Mouse (Mus musculus) heart, embryonic 14.5 days (tissue): ENCODE results near the gene Mgat4e. TPM values are rescaled to one million over a fixed set of nuclear protein-coding genes. Genes with fewer than 3 reads are reported as not detected.

Experiments
- ATAC-seq: fragments of 200-750 bp; cut with Nextera tagmentation; 2 replicates; pipeline ENCODE4 v1.8.0; 2017; ENCODE audit warnings: low read depth, moderate TSS enrichment; ENCODE audit not compliant: insufficient number of reproducible peaks, insufficient read depth, low FRiP score
- H3K27ac ChIP-seq, 2 experiments: fragments of 200-500 bp in 1 of 2; fragments of 300-500 bp in 1 of 2; sonication (generic) in 1 of 2; replicated peaks in 1 of 2; 2 replicates each; pipeline ENCODE4 v1.5.1; 2012 to 2014; ENCODE audit warnings: low read depth in 2 of 2, low read length in 2 of 2, control low read depth in 1 of 2, mild to moderate bottlenecking in 1 of 2, mixed read lengths in 1 of 2; ENCODE audit not compliant: control insufficient read depth in 1 of 2, insufficient read depth in 1 of 2
- H3K27me3 ChIP-seq: fragments of 300-500 bp; sonication (generic); 2 replicates; pipeline ENCODE4 v1.6.1; 2014; ENCODE audit warnings: mild to moderate bottlenecking, low read length, control low read depth; ENCODE audit not compliant: control insufficient read depth, insufficient read depth
- H3K36me3 ChIP-seq: fragments of 300-500 bp; sonication (generic); 2 replicates; pipeline ENCODE4 v1.6.1; 2014; ENCODE audit warnings: mild to moderate bottlenecking, control low read depth, low read length, mixed read lengths; ENCODE audit not compliant: control insufficient read depth, insufficient read depth
- H3K4me1 ChIP-seq, 2 experiments: fragments of 200-500 bp in 1 of 2; fragments of 300-500 bp in 1 of 2; sonication (generic) in 1 of 2; 2 replicates each; pipeline ENCODE4 v1.6.1; 2012 to 2014; ENCODE audit warnings: low read length in 2 of 2, control low read depth in 1 of 2, mixed read lengths in 1 of 2; ENCODE audit not compliant: control insufficient read depth in 2 of 2, insufficient read depth in 2 of 2
- H3K4me2 ChIP-seq: fragments of 300-500 bp; sonication (generic); 2 replicates; pipeline ENCODE4 v1.6.1; 2014; ENCODE audit warnings: mild to moderate bottlenecking, low read length
- H3K4me3 ChIP-seq, 2 experiments: fragments of 200-500 bp in 1 of 2; fragments of 300-500 bp in 1 of 2; sonication (generic) in 1 of 2; 2 replicates each; pipeline ENCODE4 v1.5.1; 2012 to 2014; ENCODE audit warnings: low read length in 2 of 2, mild to moderate bottlenecking in 2 of 2, control low read depth in 1 of 2, low read depth in 1 of 2, moderate library complexity in 1 of 2; ENCODE audit not compliant: control insufficient read depth in 1 of 2, insufficient read depth in 1 of 2
- H3K9ac ChIP-seq: fragments of 300-500 bp; sonication (generic); 2 replicates; pipeline ENCODE4 v1.6.1; 2014; ENCODE audit warnings: mild to moderate bottlenecking, low read length
- H3K9me3 ChIP-seq: fragments of 300-500 bp; sonication (generic); 2 replicates; pipeline ENCODE4 v1.6.1; 2016; ENCODE audit warnings: low read length, control low read depth; ENCODE audit not compliant: control insufficient read depth
- WGBS: fragments of 180-500 bp; shearing (Covaris S2); extraction: QIAGEN DNeasy Blood & Tissue Kit; methylation state at CpG from one replicate; pipeline ENCODE4 v1.1.7; 2014; 5-methylcytosine and 5-hydroxymethylcytosine counted together
- polyA plus RNA-seq: library from polyadenylated mRNA; unstranded; fragments of >200 nt; fragmentation: Nextera tagmentation; extraction: Ambion mirVana; gene quantifications from 2 replicates; pipeline ENCODE4 v1.2.1, GENCODE M21; 2014

Mgat4e gene
- not detected in 2 replicates for polyA plus RNA-seq

DNA sequence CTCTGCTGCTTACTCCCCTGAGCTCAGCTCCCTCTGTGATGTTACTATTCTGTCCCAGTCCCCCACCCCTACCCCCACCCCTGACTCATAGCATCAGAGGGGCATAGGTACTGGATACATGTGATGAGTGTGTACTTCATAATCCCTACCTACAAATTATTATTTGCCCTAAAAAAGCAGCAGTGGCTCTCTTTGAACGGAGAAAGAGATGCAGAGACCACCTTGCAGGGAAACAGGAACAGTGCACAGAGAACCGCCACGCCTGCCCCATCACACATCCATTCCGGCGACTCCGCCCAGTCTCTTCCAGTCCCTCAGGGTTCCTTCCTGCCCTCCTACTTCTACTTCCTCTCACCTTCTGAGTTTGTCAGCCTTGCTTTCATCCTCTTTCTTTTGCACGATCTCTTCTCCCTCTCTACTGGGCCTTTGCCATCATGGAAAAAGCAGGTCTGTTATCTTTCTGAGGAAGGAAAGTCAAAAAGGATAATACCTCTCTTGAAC lies at the start of gene Mgat4e:
TSS of gene Mgat4e (minus strand) at position 51 of the 501 bp plus-strand sequence.
- Histone ChIP-seq H3K9ac (no peak within 1 kb of the TSS), H3K27ac (no peak within 1 kb of the TSS), H3K4me3 (no peak within 1 kb of the TSS), H3K4me1 (no peaks in the 10 kb centered on the region), H3K36me3 (no peaks in the 10 kb centered on the region), H3K9me3 (peaks cover 10% of the 10 kb centered on the region), H3K4me2 (no peak within 1 kb of the TSS), H3K27me3 (no peaks in the 10 kb centered on the region)
- 35% methylated on average over 7 of the region's 7 CpGs for WGBS
- ATAC-seq: no peak

DNA sequence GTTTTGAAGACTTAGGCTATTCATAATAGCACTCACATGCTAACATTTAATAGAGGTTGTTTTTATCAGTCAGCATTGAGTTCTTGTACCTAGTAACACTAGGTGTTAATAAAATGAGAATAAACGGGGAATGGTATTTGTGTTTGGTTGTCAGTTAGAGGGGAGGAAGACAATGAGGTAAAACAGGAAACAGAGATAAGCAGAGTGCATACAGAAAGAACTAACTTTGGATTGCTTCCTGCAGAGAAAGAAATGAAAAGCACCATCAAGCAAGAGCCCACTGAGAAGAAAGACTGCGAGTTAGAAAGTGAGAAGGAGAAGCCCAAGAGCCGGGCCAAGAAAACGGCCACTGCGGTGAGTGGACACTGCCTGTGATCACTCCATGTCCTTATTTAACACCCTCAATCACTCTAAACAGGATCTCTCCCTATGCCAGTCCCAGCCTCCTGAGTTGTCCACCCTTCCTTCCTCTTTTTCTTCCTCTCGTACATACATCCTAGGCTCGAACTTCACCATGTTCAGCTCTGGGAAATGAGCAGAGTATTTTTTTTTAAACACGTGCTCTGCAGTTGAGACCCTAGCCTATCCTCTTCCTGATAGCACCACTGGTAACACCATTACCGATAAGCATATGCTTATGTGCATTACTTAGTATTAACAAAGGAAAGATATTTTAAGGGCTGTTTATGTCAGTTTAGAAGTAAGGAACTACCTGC lies 48.0 kb upstream of the Mgat4e start:
- ATAC-seq: no peak
- H3K4me2 ChIP-seq: no peak overlapping the region
- no peaks in the 10 kb centered on the region for H3K4me1 ChIP-seq
- no peak overlapping the region for H3K4me3 ChIP-seq
- WGBS: 73% methylated on average over 9 of the region's 9 CpGs
- H3K27ac ChIP-seq: no peak overlapping the region
- no peaks in the 10 kb centered on the region for H3K9me3 ChIP-seq
- H3K27me3 ChIP-seq: no peaks in the 10 kb centered on the region
- H3K36me3 ChIP-seq: peaks cover 88% of the 10 kb centered on the region
- no peak overlapping the region for H3K9ac ChIP-seq

DNA sequence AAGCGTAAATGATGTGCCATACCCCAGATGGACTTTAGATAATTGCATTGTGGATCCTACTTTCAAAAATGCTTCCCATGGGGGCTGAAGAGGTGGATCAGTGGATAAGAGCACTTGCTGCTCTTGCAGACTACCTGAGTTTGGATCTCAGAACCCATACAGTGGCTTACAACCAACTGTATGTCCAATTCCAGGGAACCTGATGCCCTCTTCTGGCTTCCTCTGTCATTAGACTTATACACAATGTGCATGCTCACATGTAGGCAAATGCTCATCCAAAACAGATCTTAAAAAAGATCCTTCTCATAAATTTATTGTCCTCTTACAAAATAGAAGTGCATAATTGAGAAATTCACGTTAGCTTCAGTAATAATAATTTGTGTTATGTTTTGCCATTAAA lies 42.3 kb upstream of the Mgat4e start:
- no peak overlapping the region for H3K4me3 ChIP-seq
- 93% methylated on average over 2 of the region's 2 CpGs for WGBS
- H3K4me1 ChIP-seq: no peaks in the 10 kb centered on the region
- no peaks in the 10 kb centered on the region for H3K27me3 ChIP-seq
- no peak overlapping the region for H3K4me2 ChIP-seq
- no peaks in the 10 kb centered on the region for H3K9me3 ChIP-seq
- no peak for ATAC-seq
- H3K9ac ChIP-seq: no peak overlapping the region
- H3K27ac ChIP-seq: no peak overlapping the region
- peaks cover 77% of the 10 kb centered on the region for H3K36me3 ChIP-seq

DNA sequence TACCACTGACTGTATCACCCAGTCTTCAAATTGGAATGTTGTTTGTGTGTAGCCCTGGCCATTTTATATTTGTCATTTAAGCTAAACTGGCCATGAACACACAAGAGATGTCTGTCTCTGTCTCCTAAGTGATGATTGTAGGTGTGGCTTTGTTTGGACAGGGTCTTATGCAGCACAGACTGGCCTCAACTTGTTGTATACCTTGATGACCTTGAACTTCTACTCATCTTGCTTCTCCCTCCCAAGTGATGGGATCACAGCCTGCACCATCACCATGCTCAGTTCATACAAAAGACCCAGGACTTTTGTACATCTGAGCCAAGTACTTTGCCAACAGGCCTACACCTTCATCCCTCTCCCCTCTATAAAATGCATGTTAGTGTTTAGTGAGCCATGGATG lies 40.2 kb upstream of the Mgat4e start:
- Histone ChIP-seq H3K4me2 (no peak overlapping the region), H3K9me3 (no peaks in the 10 kb centered on the region), H3K4me3 (no peak overlapping the region), H3K4me1 (no peaks in the 10 kb centered on the region), H3K9ac (no peak overlapping the region), H3K27ac (no peak overlapping the region), H3K36me3 (peaks cover 76% of the 10 kb centered on the region), H3K27me3 (no peaks in the 10 kb centered on the region)
- no peak for ATAC-seq

DNA sequence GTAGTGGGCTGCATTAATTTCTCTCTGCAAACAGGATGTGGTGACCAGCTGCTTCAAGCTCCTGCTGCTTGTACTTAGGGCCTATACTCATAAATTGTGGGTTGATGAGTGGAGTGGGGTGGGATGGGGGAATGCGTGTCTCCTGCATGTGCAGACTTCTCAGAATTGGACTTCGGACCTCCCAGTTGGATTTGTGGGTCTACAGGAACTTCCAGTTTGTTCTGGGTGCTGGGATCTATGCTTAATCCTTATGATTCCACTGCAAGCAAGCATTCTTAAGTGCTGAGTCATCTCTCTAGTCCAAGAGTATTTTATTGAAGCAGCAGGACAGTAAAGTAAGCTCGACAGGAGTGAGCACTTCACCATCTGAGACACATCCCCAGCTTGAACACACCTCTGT lies 34.1 kb upstream of the Mgat4e start:
- Histone ChIP-seq H3K9me3 (no peaks in the 10 kb centered on the region), H3K4me2 (no peak overlapping the region), H3K9ac (no peak overlapping the region), H3K36me3 (peaks cover 31% of the 10 kb centered on the region), H3K4me1 (0 out of 4 replicates have a peak, but pooled peaks cover 0 to 3% of the 10 kb centered on the region in 2 experiments), H3K4me3 (no peak overlapping the region), H3K27ac (no peak overlapping the region), H3K27me3 (no peaks in the 10 kb centered on the region)
- WGBS: 66% methylated on average over 3 of the region's 3 CpGs
- no peak for ATAC-seq

DNA sequence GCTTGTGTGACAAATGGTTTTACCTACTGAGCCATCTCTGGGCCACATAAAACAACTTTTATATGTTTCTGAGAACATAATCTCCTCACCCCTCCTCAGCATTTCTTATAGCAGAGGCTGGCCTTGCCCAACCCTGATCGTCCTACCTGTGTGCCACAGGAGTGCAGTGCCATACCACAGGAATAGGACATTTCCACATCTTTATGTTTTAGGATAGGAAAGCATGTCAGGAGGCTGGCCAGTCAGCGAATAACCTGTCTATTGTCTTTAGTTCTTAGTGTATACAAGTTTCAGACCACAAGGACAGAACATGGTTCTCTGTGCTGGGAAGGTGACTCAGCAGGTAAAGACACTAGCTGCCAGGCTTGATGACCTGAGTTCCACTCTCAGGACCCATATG lies 31.3 kb upstream of the Mgat4e start:
- H3K4me2 ChIP-seq: no peak overlapping the region
- WGBS: 93% methylated on average over 2 of the region's 2 CpGs
- H3K4me3 ChIP-seq: no peak overlapping the region
- no peaks in the 10 kb centered on the region for H3K9me3 ChIP-seq
- ATAC-seq: no peak
- no peak overlapping the region for H3K27ac ChIP-seq
- no peak overlapping the region for H3K9ac ChIP-seq
- H3K4me1 ChIP-seq: 0 out of 4 replicates have a peak, but pooled peaks cover 0 to 3% of the 10 kb centered on the region in 2 experiments
- H3K36me3 ChIP-seq: peaks cover 8% of the 10 kb centered on the region; the same call in 1 of the 2 replicates
- no peaks in the 10 kb centered on the region for H3K27me3 ChIP-seq

DNA sequence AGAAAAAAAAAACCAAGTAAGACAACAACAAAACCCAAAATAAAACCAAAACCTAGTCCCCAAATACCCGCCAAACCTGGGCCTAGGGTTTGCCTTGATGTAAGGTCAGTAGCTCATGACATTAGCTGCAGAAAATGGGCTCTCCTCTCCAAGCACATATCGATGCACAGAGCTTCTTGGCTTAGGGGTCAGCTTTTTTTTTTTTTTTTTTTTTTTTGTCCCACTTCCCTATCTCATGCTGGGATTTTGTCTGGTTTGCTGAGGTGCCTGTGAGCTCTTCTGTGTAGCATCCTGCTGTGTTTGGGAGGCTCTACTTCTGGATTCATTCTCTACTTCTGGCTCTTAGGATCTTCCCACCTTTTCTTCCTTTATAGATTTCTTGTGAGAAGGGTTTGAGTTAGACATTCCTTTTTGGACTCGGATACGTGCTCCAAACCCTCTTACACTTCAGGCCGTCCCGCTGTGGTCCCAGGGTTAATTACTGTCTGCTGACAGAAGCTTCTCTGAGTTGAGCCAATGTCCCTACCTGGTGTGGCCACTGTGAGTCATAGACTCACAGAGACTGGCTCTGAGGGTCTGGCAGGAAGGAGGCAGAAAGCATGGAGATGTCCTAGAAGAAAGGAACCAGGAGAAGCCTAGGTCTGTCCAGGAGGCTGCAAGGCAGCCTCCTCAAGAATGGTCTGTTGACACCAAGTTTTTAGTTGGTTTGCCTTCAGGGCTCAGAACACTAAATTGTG lies 28.1 kb upstream of the Mgat4e start:
- no peak overlapping the region for H3K27ac ChIP-seq
- no peak overlapping the region for H3K4me3 ChIP-seq
- WGBS: 78% methylated on average over 6 of the region's 6 CpGs
- ATAC-seq: no peak
- no peaks in the 10 kb centered on the region for H3K4me1 ChIP-seq
- H3K36me3 ChIP-seq: 0 out of 2 replicates have a peak, but pooled peaks cover 4% of the 10 kb centered on the region
- H3K4me2 ChIP-seq: no peak overlapping the region
- no peaks in the 10 kb centered on the region for H3K27me3 ChIP-seq
- no peaks in the 10 kb centered on the region for H3K9me3 ChIP-seq
- no peak overlapping the region for H3K9ac ChIP-seq
